ENCODE assay signal across 9 mouse cellular contexts in genomic region chr10:26919307-26919977, GRCm38 (mm10).
DNase-seq lines count a peak whose midpoint lies in the region; ATAC-seq and TF ChIP-seq lines count a peak whose summit lies in the region.
"Had no signal": no experiment of that assay in that cellular context is flagged by ENCODE, and none has a peak within 500 bp of the region (broad histone marks: within the 10 kb centered on the region; RNA-seq: fewer than 3 reads in every experiment).

No protein-coding gene starts in this region.

- 33% methylated on average over 5 of the region's 5 CpGs for WGBS in hindbrain, postnatal 0 days

- TF ChIP-seq CTCF in hindbrain, postnatal 0 days (IDR thresholded peaks at IDR 0.05; ENCODE audit: low read depth), result peak; percentile 82

- H3K36me3 ChIP-seq in hindbrain, postnatal 0 days (ENCODE audit: insufficient read depth, low read length), result no peaks in the 10 kb centered on the region
- H3K36me3 ChIP-seq in splenic B cell, adult 2 months (ENCODE audit: control insufficient read depth, insufficient read depth, low read length, poor library complexity, severe bottlenecking), result no peaks in the 10 kb centered on the region

- no peaks in the 10 kb centered on the region for H3K27me3 ChIP-seq in hindbrain, postnatal 0 days (ENCODE audit: insufficient read depth, low read length)
- H3K27me3 ChIP-seq in splenic B cell, adult 2 months (ENCODE audit: control insufficient read depth, insufficient read depth, low read length, poor library complexity, severe bottlenecking), result no peaks in the 10 kb centered on the region
- H3K27me3 ChIP-seq: heart, embryonic 15.5 days had no signal

- H3K4me1 ChIP-seq in hindbrain, postnatal 0 days (ENCODE audit: insufficient read depth, low read length), result no peaks in the 10 kb centered on the region
- H3K4me1 ChIP-seq: heart, embryonic 15.5 days had no signal

- ATAC-seq in hindbrain, postnatal 0 days, result peak; percentile 71
- ATAC-seq in megakaryocyte, adult 5-6 weeks (ENCODE audit: poor library complexity, severe bottlenecking), result peak; percentile 70

- no peak overlapping the region for H3K4me2 ChIP-seq in hindbrain, postnatal 0 days (ENCODE audit: low read depth, low read length)
- H3K4me2 ChIP-seq: heart, embryonic 15.5 days had no signal

- no peaks in the 10 kb centered on the region for H3K9me3 ChIP-seq in hindbrain, postnatal 0 days (ENCODE audit: low read length)
- H3K9me3 ChIP-seq: heart, embryonic 15.5 days had no signal

- H3K9ac ChIP-seq in hindbrain, postnatal 0 days (replicated peaks; ENCODE audit: low read length), result no peak overlapping the region
- H3K9ac ChIP-seq: heart, embryonic 15.5 days had no signal

- no peak overlapping the region for H3K4me3 ChIP-seq in hindbrain, postnatal 0 days (ENCODE audit: low read length)
- H3K4me3 ChIP-seq: heart, embryonic 15.5 days had no signal

- DNase-seq in adrenal gland, adult 2 months, result peak; percentile 28
- DNase-seq in adrenal gland, postnatal 4 days (ENCODE audit: low spot score in 2 of 2), result no peak
- peak; percentile 86 for DNase-seq in R1 (ENCODE audit: low read depth, low spot score)
- peak; percentile 50 for DNase-seq in embryo, embryonic 9.5 days (ENCODE audit: extremely low spot score)
- DNase-seq in hindbrain, postnatal 0 days (ENCODE audit: low spot score), result peak; percentile 81
- peak; percentile 17 for DNase-seq in left cerebral cortex, adult 11 months (ENCODE audit: low spot score)
- peak; percentile 34 for DNase-seq in splenic B cell, adult 2 months (ENCODE audit: low read depth, low spot score)

- no peak overlapping the region for H3K27ac ChIP-seq in hindbrain, postnatal 0 days
- H3K27ac ChIP-seq: heart, embryonic 15.5 days had no signal

Comparison
In these comparisons a context has a peak if more than half of its experiments do, and no peak if none do; other contexts are left out.
1. DNase-seq: peak in adrenal gland, adult 2 months (single experiment), R1 (single experiment), embryo, embryonic 9.5 days (single experiment), hindbrain, postnatal 0 days (single experiment), left cerebral cortex, adult 11 months (single experiment) and splenic B cell, adult 2 months (single experiment); none in adrenal gland, postnatal 4 days (0 of 2).